Mouse (Mus musculus) CH12.LX (cell line): ENCODE measurements at regions not wholly inside any gene's neighbourhood (a gene's known extent, or its start where the extent isn't known, plus 50 kb on each side); places are given as distances from the start of the nearest gene placed in this dataset.

Source experiments
- DNase-seq: peaks from one replicate; pipeline ENCODE4 v3.0.0-alpha.2; 2013; ENCODE audit errors: extremely low read depth
- H3K27ac ChIP-seq: 2 replicates; pipeline ENCODE4 v1.5.1; 2012; ENCODE audit warnings: low read depth, mild to moderate bottlenecking, control low read depth, moderate library complexity; ENCODE audit not compliant: insufficient read depth
- H3K27me3 ChIP-seq: replicated peaks from 2 replicates; pipeline ENCODE3; 2012; ENCODE audit warnings: inconsistent platforms
- H3K36me3 ChIP-seq, 2 experiments: replicated peaks in 1 of 2; 2 replicates each; pipeline versions ENCODE3 to v1.6.1; 2012; ENCODE audit warnings: inconsistent platforms in 1 of 2, low read length in 1 of 2, mild to moderate bottlenecking in 1 of 2, mixed read lengths in 1 of 2, moderate library complexity in 1 of 2; ENCODE audit not compliant: control insufficient read depth in 1 of 2, insufficient read depth in 1 of 2
- H3K4me1 ChIP-seq, 2 experiments: 2 replicates each; pipeline ENCODE4 v1.6.1; 2012; ENCODE audit warnings: inconsistent platforms in 1 of 2, moderate library complexity in 1 of 2; ENCODE audit not compliant: insufficient read depth in 2 of 2, control insufficient read depth in 1 of 2
- H3K4me2 ChIP-seq: 2 replicates; pipeline ENCODE4 v1.6.1; 2012; ENCODE audit warnings: low read depth, mild to moderate bottlenecking, control low read depth; ENCODE audit not compliant: poor library complexity, insufficient read depth, severe bottlenecking
- H3K4me3 ChIP-seq, 3 experiments: fragments of 150-350 bp in 1 of 3; sonication (generic) in 1 of 3; replicated peaks in 1 of 3; 2 replicates each; pipeline versions ENCODE3 to v1.5.1; 2011 to 2012; ENCODE audit warnings: low read depth in 2 of 3, low read length in 2 of 3, mild to moderate bottlenecking in 2 of 3, moderate library complexity in 2 of 3, control low read depth in 1 of 3, improper control_type of control experiment in 1 of 3, inconsistent platforms in 1 of 3, mixed read lengths in 1 of 3; ENCODE audit not compliant: poor library complexity in 1 of 3
- H3K79me2 ChIP-seq: replicated peaks from 2 replicates; pipeline ENCODE4 v1.6.1; 2012; ENCODE audit warnings: mild to moderate bottlenecking, moderate library complexity; ENCODE audit not compliant: control insufficient read depth, poor library complexity, insufficient read depth, severe bottlenecking; ENCODE audit errors: extremely low read depth
- H3K9ac ChIP-seq: 2 replicates; pipeline ENCODE4 v1.6.1; 2012; ENCODE audit warnings: low read depth, mild to moderate bottlenecking, control low read depth, moderate library complexity; ENCODE audit not compliant: insufficient read depth
- H3K9me3 ChIP-seq: replicated peaks from 2 replicates; pipeline ENCODE3; 2012; ENCODE audit warnings: low read length, inconsistent platforms, mixed read lengths
- BHLHE40 ChIP-seq: IDR thresholded peaks from 2 replicates; pipeline ENCODE4 v1.6.1; 2011; ENCODE audit warnings: mild to moderate bottlenecking, low read depth, low read length, improper control_type of control experiment
- CHD1 ChIP-seq: IDR thresholded peaks from 2 replicates; pipeline ENCODE4 v1.6.1; 2012; ENCODE audit warnings: low read depth, low read length, improper control_type of control experiment, inconsistent platforms
- E2F4 ChIP-seq: IDR thresholded peaks from 2 replicates; pipeline ENCODE4 v1.6.1; 2011; ENCODE audit warnings: low read depth, low read length, improper control_type of control experiment; ENCODE audit not compliant: insufficient replicate concordance
- ELF1 ChIP-seq: IDR thresholded peaks from 2 replicates; pipeline ENCODE4 v1.6.1; 2014; ENCODE audit warnings: low read depth, mild to moderate bottlenecking, inconsistent platforms, low read length, improper control_type of control experiment
- ETS1 ChIP-seq: conservative IDR thresholded peaks from 2 replicates; pipeline ENCODE4 v1.6.1; 2012; ENCODE audit warnings: low read depth, mild to moderate bottlenecking, inconsistent platforms, low read length, improper control_type of control experiment, moderate library complexity
- GABPA ChIP-seq: IDR thresholded peaks from 2 replicates; pipeline ENCODE4 v1.6.1; 2012; ENCODE audit warnings: low read depth, low read length, improper control_type of control experiment, inconsistent platforms; ENCODE audit not compliant: insufficient replicate concordance
- IRF4 ChIP-seq: IDR thresholded peaks from 2 replicates; pipeline ENCODE4 v1.6.1; 2014; ENCODE audit warnings: low read depth, mild to moderate bottlenecking, inconsistent platforms, low read length, improper control_type of control experiment
- JUND ChIP-seq: conservative IDR thresholded peaks from 2 replicates; pipeline ENCODE4 v1.6.1; 2011; ENCODE audit warnings: low read depth, low read length, improper control_type of control experiment
- MAFK ChIP-seq: IDR thresholded peaks from 2 replicates; pipeline ENCODE4 v1.6.1; 2011; ENCODE audit warnings: low read length, improper control_type of control experiment; ENCODE audit not compliant: insufficient replicate concordance
- MAZ ChIP-seq: IDR thresholded peaks from 2 replicates; pipeline ENCODE4 v1.6.1; 2012; ENCODE audit warnings: low read depth, mild to moderate bottlenecking, inconsistent platforms, low read length, improper control_type of control experiment, moderate library complexity
- MXI1 ChIP-seq: IDR thresholded peaks from 2 replicates; pipeline ENCODE4 v1.6.1; 2011; ENCODE audit warnings: mild to moderate bottlenecking, low read depth, low read length, improper control_type of control experiment
- NELFE ChIP-seq: IDR thresholded peaks from 2 replicates; pipeline ENCODE4 v1.6.1; 2011; ENCODE audit warnings: low read depth, low read length, improper control_type of control experiment
- POLR2AphosphoS2 ChIP-seq: IDR thresholded peaks from 2 replicates; pipeline ENCODE4 v1.6.1; 2011; ENCODE audit warnings: low read depth, low read length, improper control_type of control experiment
- RAD21 ChIP-seq: IDR thresholded peaks from 2 replicates; pipeline ENCODE4 v1.6.1; 2011; ENCODE audit warnings: low read depth, mild to moderate bottlenecking, low read length, improper control_type of control experiment, moderate library complexity
- SIN3A ChIP-seq: IDR thresholded peaks from 2 replicates; pipeline ENCODE4 v1.6.1; 2012; ENCODE audit warnings: low read length, improper control_type of control experiment, inconsistent platforms
- USF1 ChIP-seq: IDR thresholded peaks from 2 replicates; pipeline ENCODE4 v1.6.1; 2014; ENCODE audit warnings: low read depth, mild to moderate bottlenecking, inconsistent platforms, low read length, improper control_type of control experiment
- ZC3H11A ChIP-seq: IDR thresholded peaks from 2 replicates; pipeline ENCODE4 v1.6.1; 2012; ENCODE audit warnings: low read depth, mild to moderate bottlenecking, inconsistent platforms, low read length, improper control_type of control experiment
- ZKSCAN1 ChIP-seq: IDR thresholded peaks from 2 replicates; pipeline ENCODE4 v1.6.1; 2012; ENCODE audit warnings: low read depth, inconsistent platforms, low read length, improper control_type of control experiment, borderline replicate concordance
- ZMIZ1 ChIP-seq: IDR thresholded peaks from 2 replicates; pipeline ENCODE4 v1.6.1; 2012; ENCODE audit warnings: low read depth, mild to moderate bottlenecking, inconsistent platforms, low read length, improper control_type of control experiment
- ZNF384 ChIP-seq: IDR thresholded peaks from 2 replicates; pipeline ENCODE4 v1.6.1; 2012; ENCODE audit warnings: low read depth, low read length, improper control_type of control experiment, inconsistent platforms
- dilution Hi-C: fragments of 300-500 bp; cut with MboI; formaldehyde crosslinking; loops from 2 replicates; pipeline ENCODE4 v1.14.3; 2020; ENCODE audit warnings: low sequenced_read_pairs; ENCODE audit not compliant: extremely low pct_unique_long_range_greater_than_20kb, extremely low pct_ligation_motif_present
- in situ Hi-C: fragments of 300-500 bp; cut with MboI; formaldehyde crosslinking; loops from 3 replicates; pipeline ENCODE4 v1.14.3; 2019; ENCODE audit warnings: low sequenced_read_pairs, low pct_ligation_motif_present, low pct_unique_long_range_greater_than_20kb, mixed read lengths

GRCm38 (mm10) chr9:41525534-41525933 is 364.0 kb upstream of the Ubash3b start:
- in situ Hi-C loops, result no loop called here
- DNase-seq, result peak; percentile 39
- dilution Hi-C loops, result no loop called here

GRCm38 (mm10) chr9:41524591-41524990 is 363.1 kb upstream of the Ubash3b start:
- Histone ChIP-seq H3K79me2 (no peaks in the 10 kb centered on the region), H3K4me2 (no peak overlapping the region)
- TF ChIP-seq RAD21, result no peak
- no peak for TF ChIP-seq ELF1
- no peak for TF ChIP-seq E2F4
- TF ChIP-seq ZNF384, result no peak
- TF ChIP-seq CHD1, result no peak
- no peak for TF ChIP-seq POLR2AphosphoS2
- TF ChIP-seq GABPA, result no peak
- no peak for TF ChIP-seq SIN3A
- TF ChIP-seq NELFE, result no peak
- TF ChIP-seq ZKSCAN1, result no peak
- TF ChIP-seq BHLHE40, result no peak
- TF ChIP-seq ZC3H11A, result no peak
- TF ChIP-seq IRF4, result no peak
- no peak for TF ChIP-seq MXI1
- TF ChIP-seq ZMIZ1, result no peak
- no peak for TF ChIP-seq ETS1
- no peak for TF ChIP-seq MAFK
- no peak for TF ChIP-seq USF1
- TF ChIP-seq MAZ, result no peak
- TF ChIP-seq, all 38 proteins: peak for 0
- no peak overlapping the region for H3K4me3 ChIP-seq
- dilution Hi-C loops, result no loop called here
- H3K9ac ChIP-seq, result no peak overlapping the region
- in situ Hi-C loops, result no loop called here
- no peak for DNase-seq
- H3K4me1 ChIP-seq, result peaks cover 9 to 27% of the 10 kb centered on the region in 2 experiments
- H3K36me3 ChIP-seq, result no peaks in the 10 kb centered on the region
- no peaks in the 10 kb centered on the region for H3K27me3 ChIP-seq
- H3K9me3 ChIP-seq, result no peaks in the 10 kb centered on the region
- no peak overlapping the region for H3K27ac ChIP-seq

More at GRCm38 (mm10) chr9:41525534-41525933, 364.0 kb upstream of the Ubash3b start:
- Histone ChIP-seq H3K27me3 (no peaks in the 10 kb centered on the region), H3K9ac (no peak overlapping the region), H3K4me1 (peaks cover 9 to 27% of the 10 kb centered on the region in 2 experiments), H3K4me3 (no peak overlapping the region), H3K4me2 (peak overlapping the region; percentile 79; the same call in 1 of the 2 replicates), H3K27ac (no peak overlapping the region), H3K36me3 (no peaks in the 10 kb centered on the region), H3K9me3 (no peaks in the 10 kb centered on the region), H3K79me2 (no peaks in the 10 kb centered on the region)
- no peak for TF ChIP-seq CHD1
- no peak for TF ChIP-seq BHLHE40
- TF ChIP-seq JUND, result 0 out of 2 replicates have a peak, but pooled peaks have one; percentile 31
